In the genomic region with DNA sequence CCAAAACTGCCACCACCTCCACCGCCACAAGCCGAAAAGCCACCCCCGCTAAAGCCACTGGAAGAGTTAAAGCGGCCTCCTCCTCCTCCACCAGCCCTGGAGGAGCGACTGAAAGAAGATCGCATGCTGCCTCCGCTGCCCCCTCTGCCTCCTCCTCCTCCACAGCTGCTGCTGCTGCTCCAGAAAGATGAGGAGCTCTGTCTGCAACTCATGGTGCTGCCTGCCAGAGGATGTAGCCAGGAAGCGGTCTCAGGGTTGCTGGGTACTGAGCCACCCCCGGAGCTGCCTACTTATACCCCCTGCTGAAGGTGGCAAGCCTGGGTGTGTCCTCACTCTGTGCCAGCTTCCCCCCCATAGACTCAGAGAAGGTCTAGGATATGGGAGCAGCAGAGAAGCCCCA, we compare ENCODE assay signal across 19 mouse cellular contexts. TPM values are rescaled to one million over a fixed set of nuclear protein-coding genes. Genes with fewer than 3 reads are reported as not detected.
DNase-seq lines count a peak whose midpoint lies in the region; TF ChIP-seq lines count a peak whose summit lies in the region.
"Had no signal": no experiment of that assay in that cellular context is flagged by ENCODE, and none has a peak within 500 bp of the region (broad histone marks: within the 10 kb centered on the region; RNA-seq: fewer than 3 reads in every experiment).

Krt9 (minus strand) TSS at position 255 of the 400 bp plus-strand sequence.

- TF ChIP-seq POLR2A in cortical plate, adult 2 months (IDR thresholded peaks at IDR 0.05; ENCODE audit: extremely low read depth, insufficient read depth, low read length), result no peak

- peak; percentile 35 to 46 for DNase-seq in layer of hippocampus, adult 18-20 months (ENCODE audit: low spot score in 2 of 2)
- no peak for DNase-seq in layer of hippocampus, postnatal 25 days (ENCODE audit: extremely low spot score in 1 of 2, low spot score in 1 of 2)
- DNase-seq in left cerebral cortex, adult 18-20 months (ENCODE audit: low spot score in 2 of 2), result peak; percentile 59 to 75
- peak; percentile 63 to 70 for DNase-seq in right cerebral cortex, adult 2 months (ENCODE audit: low spot score in 2 of 2)
- no peak for DNase-seq in urinary bladder, postnatal 10 days (ENCODE audit: low spot score)
- DNase-seq in ovary, postnatal 10 days (ENCODE audit: low spot score), result no peak
- DNase-seq: cerebellum, adult 11-12 months; gastrocnemius, postnatal 36 days; liver, embryonic 13.5 days had no signal

- no peak within 1 kb of the TSS for H3K4me3 ChIP-seq in cortical plate, adult 2 months (ENCODE audit: insufficient read depth, low read length)
- H3K4me3 ChIP-seq: forebrain, embryonic 15.5 days; heart, embryonic 12.5 days; hindbrain, embryonic 10.5 days; liver, embryonic 13.5 days; megakaryocyte, embryonic 14.5 days had no signal

- no peak for TF ChIP-seq CTCF in cortical plate, adult 2 months (IDR thresholded peaks at IDR 0.05; ENCODE audit: extremely low read depth, insufficient read depth, low read length)

- H3K27ac ChIP-seq in cortical plate, adult 2 months (ENCODE audit: insufficient read depth, low read length), result peak within 1 kb of the TSS; percentile 45
- H3K27ac ChIP-seq: forebrain, embryonic 15.5 days; hindbrain, embryonic 10.5 days; liver, embryonic 13.5 days had no signal

- peaks cover 9% of the 10 kb centered on the region for H3K4me1 ChIP-seq in cortical plate, adult 2 months (ENCODE audit: control insufficient read depth, insufficient read depth, low read length)
- H3K4me1 ChIP-seq: forebrain, embryonic 15.5 days; heart, embryonic 12.5 days; liver, embryonic 13.5 days; megakaryocyte, embryonic 14.5 days had no signal

RNA-seq across cellular contexts. Expression of gene Krt9, which starts in this region (rescaled TPM):
- 1 to 10 TPM; 3.8 to 4.4 TPM for total RNA-seq in layer of hippocampus, adult 18-20 months (2021)
- 1 to 10 TPM; 2.1 to 4.0 TPM for total RNA-seq in layer of hippocampus, postnatal 25 days (2021)
- polyA plus RNA-seq in cortical plate, adult 2 months (2012; rRNA removed), result 4.7 and 6.4 TPM in 2 replicates
- total RNA-seq in left cerebral cortex, adult 18-20 months (2021), result 1 to 10 TPM; 3.8 to 4.9 TPM
- total RNA-seq: common myeloid progenitor, adult 5-6 weeks; gastrocnemius, postnatal 36 days had no signal
- polyA plus RNA-seq: CD4-positive, CD25-positive, alpha-beta regulatory T cell, adult 4 months; forebrain, embryonic 15.5 days; heart, embryonic 12.5 days; hindbrain, embryonic 10.5 days; intestine, embryonic 14.5 days; liver, embryonic 13.5 days; lung, postnatal 0 days; testis, adult 2 months had no signal

Comparison
In these comparisons a context has a peak if more than half of its experiments do, and no peak if none do; other contexts are left out.
1. DNase-seq: peak in layer of hippocampus, adult 18-20 months (2 of 2), left cerebral cortex, adult 18-20 months (2 of 2) and right cerebral cortex, adult 2 months (2 of 2); none in layer of hippocampus, postnatal 25 days (0 of 2), urinary bladder, postnatal 10 days (single experiment) and ovary, postnatal 10 days (single experiment).